Mouse (Mus musculus) cortical plate, adult 2 months (tissue): Measurements from ENCODE around the gene Ptms.

Experiments
- CTCF ChIP-seq: fragments of 200-500 bp; IDR thresholded peaks from 2 replicates; pipeline ENCODE4 v1.5.1; 2011; ENCODE audit warnings: mild to moderate bottlenecking, control low read depth, low read length; ENCODE audit not compliant: insufficient read depth; ENCODE audit errors: extremely low read depth
- POLR2A ChIP-seq: fragments of 200-500 bp; IDR thresholded peaks from 2 replicates; pipeline ENCODE4 v1.6.1; 2011; ENCODE audit warnings: mild to moderate bottlenecking, low read length, control low read depth; ENCODE audit not compliant: insufficient read depth; ENCODE audit errors: extremely low read depth

DNA sequence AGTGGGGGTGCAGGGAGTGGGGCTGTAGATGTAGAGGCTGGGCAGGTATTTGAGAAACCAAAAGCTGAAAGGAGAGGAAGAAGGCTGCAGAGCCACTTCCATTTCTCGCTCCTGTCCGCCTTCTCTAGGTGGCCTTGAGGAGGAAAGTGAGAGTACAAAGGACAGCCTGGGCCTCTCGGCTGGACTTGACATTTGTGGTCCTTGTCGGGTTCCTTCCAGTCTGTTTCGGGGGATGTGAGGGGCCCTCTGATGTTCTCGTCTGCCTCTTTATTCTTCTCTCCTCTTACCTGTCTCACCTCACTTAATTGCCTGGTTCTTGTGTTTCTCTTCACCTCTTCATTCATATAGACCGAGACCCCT lies 1.6 kb downstream of the Ptms start:
- no peak for TF ChIP-seq POLR2A
- no peak for TF ChIP-seq CTCF
